Mouse (Mus musculus) megakaryocyte, embryonic 14.5 days (primary cell): ENCODE data around the gene Gpc3. TPM values are rescaled to one million over a fixed set of nuclear protein-coding genes. Genes with fewer than 3 reads are reported as not detected.

Source experiments
- H3K27me3 ChIP-seq: replicated peaks from 2 replicates; pipeline ENCODE3; 2012; ENCODE audit warnings: inconsistent platforms
- H3K36me3 ChIP-seq: replicated peaks from 2 replicates; pipeline ENCODE3; 2012; ENCODE audit warnings: low read length, inconsistent platforms, mixed read lengths
- H3K4me1 ChIP-seq: 2 replicates; pipeline ENCODE4 v1.6.1; 2012; ENCODE audit warnings: inconsistent platforms
- H3K4me3 ChIP-seq: replicated peaks from 2 replicates; pipeline ENCODE3; 2012; ENCODE audit warnings: moderate library complexity, mild to moderate bottlenecking, inconsistent platforms
- H3K9me3 ChIP-seq: 2 replicates; pipeline ENCODE4 v1.6.1; 2012; ENCODE audit warnings: inconsistent platforms
- FLI1 ChIP-seq: IDR thresholded peaks from 2 replicates; pipeline ENCODE4 v1.6.1; 2012; ENCODE audit warnings: low read length, inconsistent platforms, mixed read lengths
- GATA1 ChIP-seq: IDR thresholded peaks from 3 replicates; pipeline ENCODE4 v1.6.1; 2012; ENCODE audit warnings: mixed read lengths, low read length, inconsistent platforms, borderline replicate concordance
- polyA plus RNA-seq: library from polyadenylated mRNA; stranded (reverse); fragments of >175 nt; gene quantifications from 2 replicates; pipeline ENCODE4 v1.2.3, GENCODE M21; 2012; ENCODE audit warnings: low replicate concordance; ENCODE audit not compliant: insufficient read depth

Gpc3 gene
- polyA plus RNA-seq, 1 experiment = 0.36 TPM

DNA sequence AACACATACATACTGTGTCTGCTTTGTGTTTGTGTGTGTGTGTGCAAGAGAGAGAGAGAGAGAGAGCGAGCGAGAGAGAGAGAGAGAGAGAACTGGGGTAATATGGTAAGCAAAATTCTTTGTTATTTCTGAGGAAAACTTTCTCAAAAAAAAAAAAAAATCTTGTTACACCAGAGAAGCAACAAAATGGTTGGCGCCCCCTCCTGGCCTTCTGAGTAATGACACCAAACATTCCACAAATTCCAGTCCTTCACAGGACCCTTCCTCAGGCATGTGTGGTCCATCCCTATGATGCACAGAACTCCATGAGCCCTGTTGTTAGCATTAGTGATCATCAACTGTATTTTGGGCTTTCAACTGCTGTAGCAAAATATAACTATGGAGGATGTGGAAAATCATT, 172.0 kb downstream of the Gpc3 start:
- Histone ChIP-seq H3K27me3 (peaks cover 2% of the 10 kb centered on the region), H3K4me1 (no peaks in the 10 kb centered on the region), H3K36me3 (no peaks in the 10 kb centered on the region), H3K9me3 (no peaks in the 10 kb centered on the region), H3K4me3 (no peak overlapping the region)
- TF ChIP-seq FLI1 = no peak
- TF ChIP-seq GATA1 = no peak

- TF ChIP-seq FLI1 (no peak), GATA1 (no peak)
- no peak overlapping the region for H3K4me3 ChIP-seq
- H3K27me3 ChIP-seq = peaks cover 4% of the 10 kb centered on the region
- H3K4me1 ChIP-seq = no peaks in the 10 kb centered on the region
- no peaks in the 10 kb centered on the region for H3K36me3 ChIP-seq
- H3K9me3 ChIP-seq = no peaks in the 10 kb centered on the region
Measured at GRCm38 (mm10) chrX:52439421-52439820, 174.3 kb downstream of the Gpc3 start.

- Histone ChIP-seq H3K4me1 (no peaks in the 10 kb centered on the region), H3K4me3 (no peak overlapping the region), H3K36me3 (no peaks in the 10 kb centered on the region), H3K9me3 (peaks cover 6% of the 10 kb centered on the region; the same call in 1 of the 2 replicates), H3K27me3 (peaks cover 19% of the 10 kb centered on the region)
- TF ChIP-seq GATA1 (no peak), FLI1 (no peak)
Measured at GRCm38 (mm10) chrX:52425605-52426004, 188.1 kb downstream of the Gpc3 start.

DNA sequence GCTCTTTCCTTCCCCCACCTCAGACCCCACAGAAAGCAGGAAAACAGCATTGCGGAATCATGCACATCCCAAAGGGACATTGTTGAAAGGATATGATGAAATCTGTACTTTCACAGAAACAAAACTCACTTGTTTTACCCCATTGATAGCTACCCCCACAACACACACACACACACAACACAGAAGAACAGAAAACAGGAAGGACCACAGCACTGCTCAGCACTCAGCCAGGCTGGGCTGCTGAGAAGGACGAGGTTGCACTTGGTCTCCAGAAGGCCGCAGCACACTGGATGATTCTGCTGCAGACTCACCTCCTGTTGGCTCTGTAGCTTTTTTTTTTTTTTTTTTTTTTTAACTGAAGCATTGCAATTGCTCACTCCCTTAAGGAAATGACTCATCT, 193.9 kb downstream of the Gpc3 start:
- no peak overlapping the region for H3K4me3 ChIP-seq
- no peak for TF ChIP-seq GATA1
- TF ChIP-seq FLI1 = no peak
- peaks cover 9% of the 10 kb centered on the region for H3K27me3 ChIP-seq
- H3K9me3 ChIP-seq = no peaks in the 10 kb centered on the region
- H3K36me3 ChIP-seq = no peaks in the 10 kb centered on the region
- H3K4me1 ChIP-seq = no peaks in the 10 kb centered on the region

- TF ChIP-seq FLI1 (no peak), GATA1 (no peak)
- no peaks in the 10 kb centered on the region for H3K36me3 ChIP-seq
Measured at GRCm38 (mm10) chrX:52412936-52413335, 200.8 kb downstream of the Gpc3 start.

DNA sequence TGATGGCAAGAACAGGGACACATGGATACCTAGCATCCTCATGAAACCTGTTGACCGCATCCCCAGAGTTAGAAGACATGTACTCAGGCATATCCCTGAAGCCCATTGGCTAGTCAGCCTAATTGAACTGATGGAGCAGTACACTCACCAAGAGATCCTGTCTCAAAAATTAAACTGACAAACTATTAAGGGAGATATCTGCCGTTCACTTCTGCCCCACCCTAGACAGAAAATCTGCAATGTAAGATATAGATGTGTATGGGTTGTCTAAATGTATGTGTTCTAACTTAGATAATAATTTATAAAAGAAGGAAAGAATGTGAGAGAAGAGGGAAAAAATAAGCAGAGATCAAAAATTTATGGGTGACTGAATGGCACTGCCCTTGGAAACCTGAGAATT, 212.6 kb downstream of the Gpc3 start:
- TF ChIP-seq FLI1 (no peak), GATA1 (no peak)
- H3K36me3 ChIP-seq = no peaks in the 10 kb centered on the region
- H3K9me3 ChIP-seq = no peaks in the 10 kb centered on the region
- H3K27me3 ChIP-seq = peaks cover 8% of the 10 kb centered on the region
- H3K4me1 ChIP-seq = no peaks in the 10 kb centered on the region
- no peak overlapping the region for H3K4me3 ChIP-seq

More at GRCm38 (mm10) chrX:52412936-52413335, 200.8 kb downstream of the Gpc3 start:
- peaks cover 8% of the 10 kb centered on the region for H3K27me3 ChIP-seq
- H3K4me1 ChIP-seq = no peaks in the 10 kb centered on the region
- no peak overlapping the region for H3K4me3 ChIP-seq
- no peaks in the 10 kb centered on the region for H3K9me3 ChIP-seq

DNA sequence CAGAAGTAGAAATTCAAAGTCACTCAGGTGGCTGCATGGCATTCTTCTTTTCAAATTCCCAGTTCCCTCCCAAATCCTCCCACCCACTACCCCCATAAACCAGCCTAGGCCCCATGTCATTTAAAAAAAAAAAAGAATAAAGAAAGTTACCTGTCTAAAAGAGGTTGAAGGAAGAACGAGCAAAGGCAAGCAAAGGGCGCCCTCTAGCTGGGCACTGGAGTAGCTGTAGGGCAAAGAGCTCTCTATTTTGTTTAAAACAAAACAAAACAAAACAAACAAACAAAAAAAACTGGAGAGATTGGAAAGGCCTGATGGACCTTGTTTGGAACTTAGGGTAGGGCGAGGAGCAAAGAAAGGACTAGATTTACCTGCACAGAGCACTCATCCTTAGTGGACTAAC, 238.6 kb downstream of the Gpc3 start:
- no peak overlapping the region for H3K4me3 ChIP-seq
- H3K9me3 ChIP-seq = no peaks in the 10 kb centered on the region
- TF ChIP-seq GATA1 (no peak), FLI1 (no peak)
- peaks cover 12% of the 10 kb centered on the region for H3K27me3 ChIP-seq
- no peaks in the 10 kb centered on the region for H3K4me1 ChIP-seq
- H3K36me3 ChIP-seq = no peaks in the 10 kb centered on the region

DNA sequence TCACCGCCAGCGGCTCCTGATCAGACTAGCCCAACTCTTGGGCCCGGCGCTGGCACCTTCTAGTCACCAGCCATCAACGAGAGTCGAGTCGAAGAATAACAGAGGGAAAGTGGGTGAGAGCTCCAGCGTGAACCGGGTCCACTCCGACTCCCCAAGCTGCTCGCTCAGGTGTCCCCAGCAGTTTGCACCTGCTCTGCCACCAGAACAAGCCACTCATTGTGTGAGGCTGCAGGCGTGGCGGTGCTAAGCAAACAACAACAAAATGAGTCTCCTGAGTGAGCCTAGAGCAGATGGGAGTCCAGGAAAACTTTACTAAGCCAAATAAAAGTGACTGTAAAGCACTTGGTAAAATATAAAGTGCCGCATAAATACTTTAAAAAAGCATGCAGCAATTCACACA, 239.5 kb downstream of the Gpc3 start:
- TF ChIP-seq GATA1 = no peak
- no peak for TF ChIP-seq FLI1
- Histone ChIP-seq H3K9me3 (no peaks in the 10 kb centered on the region), H3K4me1 (no peaks in the 10 kb centered on the region), H3K36me3 (no peaks in the 10 kb centered on the region), H3K27me3 (peaks cover 14% of the 10 kb centered on the region), H3K4me3 (no peak overlapping the region)

DNA sequence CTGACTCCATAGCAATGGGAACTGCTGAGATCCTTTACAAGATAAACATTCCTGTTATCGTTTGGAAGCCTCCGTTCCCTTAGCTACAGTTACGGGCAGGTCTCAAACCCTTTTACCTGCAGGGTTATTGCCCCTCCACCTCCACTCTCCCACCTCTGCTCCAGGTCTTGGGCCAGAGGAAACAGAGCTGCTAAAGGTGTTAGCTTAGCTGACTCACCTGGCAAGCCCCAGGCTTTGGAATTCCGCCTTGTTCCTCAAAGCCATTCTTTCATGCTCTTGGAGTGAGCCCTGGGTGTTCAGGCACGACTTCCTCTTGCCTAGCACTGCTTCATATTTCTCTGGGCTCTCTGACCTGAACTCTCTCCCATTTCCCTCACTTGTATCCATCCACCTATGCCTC, 241.3 kb downstream of the Gpc3 start:
- Histone ChIP-seq H3K36me3 (no peaks in the 10 kb centered on the region), H3K27me3 (peaks cover 13% of the 10 kb centered on the region), H3K4me1 (no peaks in the 10 kb centered on the region), H3K9me3 (no peaks in the 10 kb centered on the region), H3K4me3 (no peak overlapping the region)
- TF ChIP-seq FLI1 = no peak
- no peak for TF ChIP-seq GATA1

DNA sequence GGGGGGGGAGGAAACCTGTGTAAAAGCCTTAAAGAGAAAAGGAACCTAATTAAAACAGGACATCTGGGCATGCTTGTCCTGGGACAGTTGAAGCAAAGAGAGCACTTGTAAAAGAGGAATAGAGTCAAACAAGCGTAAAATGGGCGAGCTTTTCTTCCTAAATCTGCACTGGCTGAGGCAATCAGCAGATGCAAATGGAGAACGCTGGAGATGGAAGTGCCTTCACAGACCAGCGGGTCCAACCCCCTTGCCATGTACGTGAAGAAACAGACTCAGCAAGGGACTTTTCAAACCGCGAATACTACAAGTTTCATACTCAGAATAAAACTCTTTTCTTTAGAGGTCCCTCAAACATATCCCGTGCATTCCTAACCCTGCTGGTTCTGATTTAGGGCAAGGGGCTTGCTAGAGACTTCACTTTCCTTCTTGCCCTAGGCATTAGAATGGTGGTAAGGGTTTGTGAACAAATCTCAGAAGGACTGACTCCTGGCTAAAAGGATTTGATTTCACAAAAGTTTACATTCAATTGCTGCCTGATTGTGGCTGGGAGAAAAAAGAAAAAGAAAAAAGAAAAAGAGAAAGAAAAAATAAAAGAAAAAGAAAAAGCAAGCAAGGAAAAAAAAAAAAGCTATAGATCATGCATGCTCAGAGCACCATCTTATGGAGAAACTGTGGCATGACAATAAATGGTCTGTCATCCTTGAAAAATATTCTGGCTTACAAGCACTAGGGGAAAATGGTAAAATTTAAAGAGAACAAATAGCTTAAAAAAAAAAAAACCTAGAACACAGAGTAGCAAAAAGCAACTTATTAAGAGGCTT, 243.6 kb downstream of the Gpc3 start:
- TF ChIP-seq FLI1 = no peak
- TF ChIP-seq GATA1 = no peak
- Histone ChIP-seq H3K27me3 (peaks cover 11% of the 10 kb centered on the region), H3K36me3 (no peaks in the 10 kb centered on the region), H3K4me1 (no peaks in the 10 kb centered on the region), H3K9me3 (no peaks in the 10 kb centered on the region), H3K4me3 (no peak overlapping the region)

- H3K9me3 ChIP-seq = no peaks in the 10 kb centered on the region
- no peak for TF ChIP-seq GATA1
- TF ChIP-seq FLI1 = no peak
Measured at GRCm38 (mm10) chrX:52369304-52369937, 244.3 kb downstream of the Gpc3 start.

More at GRCm38 (mm10) chrX:52369304-52369937, 244.3 kb downstream of the Gpc3 start:
- Histone ChIP-seq H3K27me3 (peaks cover 14% of the 10 kb centered on the region), H3K4me3 (no peak overlapping the region), H3K4me1 (no peaks in the 10 kb centered on the region), H3K36me3 (no peaks in the 10 kb centered on the region)
